Mouse (Mus musculus) E14TG2a.4 (cell line): ENCODE measurements around the gene Slc22a3.

Source experiments
- CTCF ChIP-seq: conservative IDR thresholded peaks from 2 replicates; pipeline ENCODE4 v1.5.1; 2014; ENCODE audit warnings: low read length
- NANOG ChIP-seq: IDR thresholded peaks from 2 replicates; pipeline ENCODE4 v1.6.1; 2014; ENCODE audit warnings: borderline replicate concordance, low read length, mixed read lengths

DNA sequence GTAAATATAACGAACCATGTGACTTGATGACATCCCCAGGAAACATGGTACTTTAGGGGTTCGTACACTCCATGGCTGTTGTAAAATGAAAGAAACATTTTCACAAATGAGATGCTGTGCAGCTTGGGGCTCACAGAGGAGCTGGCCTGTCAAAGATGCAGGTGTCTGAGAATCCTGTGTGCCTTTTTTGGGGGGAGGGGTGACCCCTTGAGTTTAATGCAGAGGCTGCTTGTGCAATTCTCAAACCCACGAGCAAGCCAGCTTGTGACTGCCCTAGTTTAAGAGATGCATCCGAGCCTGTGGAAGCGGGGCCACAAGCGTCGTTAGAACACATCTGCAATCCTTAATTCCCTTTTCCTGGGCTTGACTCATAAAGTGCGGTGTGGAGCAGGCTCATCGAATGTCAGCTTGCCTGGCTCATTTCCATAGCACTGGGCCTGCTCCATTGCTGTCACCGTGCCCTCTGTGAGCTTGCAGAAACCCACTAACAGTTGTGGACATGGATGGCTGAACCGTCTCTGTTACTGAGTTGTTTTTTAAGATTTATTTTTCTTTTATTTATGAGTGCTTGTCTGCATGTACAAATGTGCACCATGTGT, 98.1 kb downstream of the Slc22a3 start:
- TF ChIP-seq CTCF (no peak), NANOG (no peak)
